Mouse (Mus musculus) liver, embryonic 12.5 days (tissue): ENCODE measurements around the gene Stoml1. TPM values are rescaled to one million over a fixed set of nuclear protein-coding genes. Genes with fewer than 3 reads are reported as not detected.
"Not testable (repeated sequence)": the region's sequence is repeated elsewhere in the genome, so short reads cannot be mapped to it uniquely, and the experiment has no call there.

Experiments
- ATAC-seq: fragments of 200-750 bp; cut with Nextera tagmentation; 2 replicates; pipeline ENCODE4 v1.8.0; 2017; ENCODE audit warnings: moderate number of reproducible peaks, mild to moderate bottlenecking, moderate library complexity
- H3K27ac ChIP-seq: fragments of 300-500 bp; sonication (generic); 2 replicates; pipeline ENCODE4 v1.5.1; 2016; ENCODE audit warnings: mild to moderate bottlenecking
- H3K27me3 ChIP-seq: fragments of 300-500 bp; sonication (generic); replicated peaks from 2 replicates; pipeline ENCODE4 v1.6.1; 2016; ENCODE audit warnings: mild to moderate bottlenecking, moderate library complexity
- H3K36me3 ChIP-seq: fragments of 300-500 bp; sonication (generic); 2 replicates; pipeline ENCODE4 v1.6.1; 2016; ENCODE audit warnings: mild to moderate bottlenecking, moderate library complexity
- H3K4me1 ChIP-seq: fragments of 300-500 bp; sonication (generic); 2 replicates; pipeline ENCODE4 v1.6.1; 2016
- H3K4me2 ChIP-seq: fragments of 300-500 bp; sonication (generic); 2 replicates; pipeline ENCODE4 v1.6.1; 2016; ENCODE audit warnings: mild to moderate bottlenecking, moderate library complexity
- H3K4me3 ChIP-seq: fragments of 300-500 bp; sonication (generic); 2 replicates; pipeline ENCODE4 v1.5.1; 2016; ENCODE audit warnings: mild to moderate bottlenecking, moderate library complexity
- H3K9ac ChIP-seq: fragments of 300-500 bp; sonication (generic); 2 replicates; pipeline ENCODE4 v1.6.1; 2016; ENCODE audit warnings: mild to moderate bottlenecking, moderate library complexity
- H3K9me3 ChIP-seq: fragments of 300-500 bp; sonication (generic); replicated peaks from 2 replicates; pipeline ENCODE4 v1.6.1; 2016; ENCODE audit warnings: mild to moderate bottlenecking, moderate library complexity
- WGBS: fragments of 180-500 bp; shearing (Covaris S2); methylation state at CpG from one replicate; pipeline ENCODE4 v1.1.7; 2016; ENCODE audit not compliant: insufficient replicate concordance; 5-methylcytosine and 5-hydroxymethylcytosine counted together
- polyA plus RNA-seq: library from polyadenylated mRNA; unstranded; fragments of >200 nt; fragmentation: Nextera tagmentation; extraction: Ambion mirVana; gene quantifications from 2 replicates; pipeline ENCODE4 v1.2.1, GENCODE M21; 2016

The Stoml1 gene
- polyA plus RNA-seq, 1 experiment from 2014 or later = 6.5 TPM

DNA sequence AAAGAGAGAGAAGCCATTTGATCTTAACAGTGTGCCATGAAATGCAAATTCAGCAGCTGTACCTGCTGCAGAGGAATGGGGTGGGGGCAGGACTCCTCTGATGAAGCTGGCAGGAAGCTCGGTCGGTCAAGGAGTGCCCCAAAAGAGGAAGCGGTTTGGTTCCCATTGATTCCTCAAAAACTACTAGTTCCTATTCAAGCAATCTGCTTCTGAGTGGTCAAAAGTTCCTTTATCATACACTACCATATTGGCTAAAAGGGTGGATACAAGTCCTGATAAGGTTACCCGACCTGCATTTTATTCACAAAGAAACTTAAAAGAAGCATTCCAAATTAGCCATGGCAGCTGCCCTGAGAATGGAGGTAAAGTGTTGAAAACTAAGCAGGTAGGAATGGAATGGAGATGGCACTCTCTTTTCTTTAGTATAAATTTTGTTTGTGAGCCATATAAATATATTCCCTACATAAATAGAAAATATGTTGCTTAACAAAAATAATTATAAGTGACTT, 6.8 kb upstream of the Stoml1 start:
- 10% methylated on average over 4 of the region's 4 CpGs for WGBS
- H3K9me3 ChIP-seq = no peaks in the 10 kb centered on the region
- H3K4me2 ChIP-seq = peak overlapping the region; percentile 94
- H3K4me1 ChIP-seq = peaks cover 84% of the 10 kb centered on the region
- H3K9ac ChIP-seq = peak overlapping the region; percentile 91
- H3K36me3 ChIP-seq = peaks cover 53% of the 10 kb centered on the region
- no peaks in the 10 kb centered on the region for H3K27me3 ChIP-seq
- H3K4me3 ChIP-seq = peak overlapping the region; percentile 83
- peak; percentile 58 for ATAC-seq
- H3K27ac ChIP-seq = peak overlapping the region; percentile 96

DNA sequence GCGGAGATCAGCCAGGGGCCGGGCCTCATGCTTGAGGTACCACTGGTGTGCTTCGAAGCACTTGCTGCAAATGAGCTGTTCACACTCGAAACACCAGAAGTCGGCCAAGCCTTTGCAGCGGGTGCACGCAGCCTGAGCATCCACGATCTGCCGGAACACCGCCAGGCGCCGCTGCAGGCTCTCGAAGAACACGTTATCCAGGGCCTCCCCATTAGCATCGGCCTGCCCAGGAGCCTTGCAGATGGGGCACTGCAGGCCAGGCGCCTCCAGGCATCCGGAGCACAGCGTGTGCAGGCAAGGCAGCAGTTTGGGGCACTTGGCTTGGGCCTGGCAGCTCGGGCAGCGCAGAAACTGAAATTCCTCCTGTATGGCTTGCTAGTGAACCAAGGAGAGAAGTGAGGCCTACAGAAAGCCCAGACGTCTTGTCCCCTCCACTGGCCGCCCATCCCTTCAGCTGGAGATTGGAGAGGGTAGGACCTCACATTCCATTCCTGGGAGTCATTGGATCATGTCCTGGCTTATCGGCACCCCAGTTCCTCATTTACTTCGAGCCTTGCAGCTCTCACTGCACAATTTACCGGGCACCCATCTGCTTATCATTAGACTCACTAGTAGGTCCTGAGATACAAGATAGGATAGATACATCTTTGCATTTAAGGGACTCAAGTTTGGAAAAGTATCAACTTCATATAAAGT, 5.8 kb upstream of the Stoml1 start:
- peak overlapping the region; percentile 91 for H3K9ac ChIP-seq
- no peaks in the 10 kb centered on the region for H3K27me3 ChIP-seq
- peaks cover 74% of the 10 kb centered on the region for H3K4me1 ChIP-seq
- no peaks in the 10 kb centered on the region for H3K9me3 ChIP-seq
- peak overlapping the region; percentile 96 for H3K27ac ChIP-seq
- peak overlapping the region; percentile 94 for H3K4me2 ChIP-seq
- H3K4me3 ChIP-seq = peak overlapping the region; percentile 83
- peaks cover 44% of the 10 kb centered on the region for H3K36me3 ChIP-seq
- 3% methylated on average over 25 of the region's 25 CpGs for WGBS
- ATAC-seq = peak; percentile 84

DNA sequence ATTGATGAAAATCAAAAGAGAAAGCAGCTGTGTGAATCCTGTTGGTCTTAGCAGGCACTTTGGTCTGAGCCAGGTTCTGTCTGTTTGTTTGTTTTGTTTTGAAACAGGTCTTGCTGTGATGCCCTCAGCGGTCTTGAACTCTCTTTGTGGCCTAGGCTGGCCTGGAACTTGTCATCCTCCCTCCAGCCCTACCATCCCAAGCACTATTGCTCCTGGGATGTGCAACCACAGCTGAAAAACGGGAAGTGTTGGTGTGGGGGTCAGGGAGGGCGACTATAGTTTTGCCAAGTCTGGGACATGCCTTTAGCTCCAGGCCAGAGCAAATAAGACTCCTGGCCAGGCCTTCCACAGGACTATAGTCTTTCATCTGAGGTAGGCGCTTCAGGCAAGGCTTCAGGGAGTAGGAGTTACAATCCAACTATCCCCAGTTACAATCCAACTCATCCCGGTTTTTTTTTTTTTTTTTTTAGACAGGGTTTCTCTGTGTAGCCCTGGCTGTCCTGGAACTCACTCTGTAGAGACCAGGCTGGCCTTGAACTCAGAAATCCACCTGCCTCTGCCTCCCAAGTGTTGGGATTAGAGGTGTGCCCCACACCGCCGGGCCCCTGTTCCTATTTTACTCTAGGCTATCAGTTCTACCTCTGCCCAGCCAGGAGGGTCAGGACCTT, 4.1 kb upstream of the Stoml1 start:
- Histone ChIP-seq H3K4me1 (peaks cover 68% of the 10 kb centered on the region), H3K9me3 (no peaks in the 10 kb centered on the region), H3K9ac (peak overlapping the region; percentile 91), H3K4me3 (peak overlapping the region; percentile 83), H3K27ac (peak overlapping the region; percentile 96), H3K4me2 (peak overlapping the region; percentile 94), H3K27me3 (no peaks in the 10 kb centered on the region), H3K36me3 (peaks cover 27% of the 10 kb centered on the region)
- 11% methylated on average over 7 of the region's 7 CpGs for WGBS
- no peak for ATAC-seq

- 2% methylated on average over 16 of the region's 16 CpGs for WGBS
- H3K4me1 ChIP-seq = peaks cover 62% of the 10 kb centered on the region
Measured at GRCm38 (mm10) chr9:58249592-58250192, 3.3 kb upstream of the Stoml1 start, which contains the start of gene Pml. TSS of gene Pml (minus strand) at chr9:58249786.

GRCm38 (mm10) chr9:58250322-58250721, 2.6 kb upstream of the Stoml1 start:
- peak overlapping the region; percentile 94 for H3K4me2 ChIP-seq
- peak overlapping the region; percentile 91 for H3K9ac ChIP-seq
- H3K9me3 ChIP-seq = no peaks in the 10 kb centered on the region
- H3K4me1 ChIP-seq = peaks cover 61% of the 10 kb centered on the region
- H3K4me3 ChIP-seq = peak overlapping the region; percentile 83
- peak overlapping the region; percentile 96 for H3K27ac ChIP-seq
- H3K27me3 ChIP-seq = no peaks in the 10 kb centered on the region
- 81% methylated on average over 8 of the region's 8 CpGs for WGBS
- peaks cover 13% of the 10 kb centered on the region for H3K36me3 ChIP-seq
- no peak for ATAC-seq

More at GRCm38 (mm10) chr9:58249592-58250192, 3.3 kb upstream of the Stoml1 start, which contains the start of gene Pml:
- Histone ChIP-seq H3K27me3 (no peaks in the 10 kb centered on the region), H3K9ac (peak within 1 kb of the TSS; percentile 91), H3K9me3 (no peaks in the 10 kb centered on the region), H3K4me3 (peak within 1 kb of the TSS; percentile 83), H3K4me2 (peak within 1 kb of the TSS; percentile 94), H3K27ac (peak within 1 kb of the TSS; percentile 96), H3K36me3 (peaks cover 19% of the 10 kb centered on the region)
- peak; percentile 74 for ATAC-seq

DNA sequence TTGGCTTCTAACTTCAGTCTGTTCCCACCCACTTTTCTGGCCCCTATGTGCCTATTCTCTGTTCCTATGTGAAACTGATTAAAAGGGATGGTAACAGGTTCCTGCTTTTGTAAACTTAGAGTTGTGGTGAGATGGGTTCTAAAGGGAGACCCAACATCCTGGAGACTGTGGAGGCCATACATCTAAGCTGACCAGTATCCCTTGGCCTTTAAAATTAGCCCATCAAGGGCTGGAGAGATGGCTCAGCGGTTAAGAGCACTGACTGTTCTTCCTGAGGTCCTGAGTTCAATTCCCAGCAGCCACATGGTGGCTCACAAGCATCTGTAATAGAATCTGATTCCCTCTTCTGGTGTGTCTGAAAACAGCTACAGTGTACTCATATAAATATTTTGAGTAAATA, 2.2 kb upstream of the Stoml1 start:
- peaks cover 64% of the 10 kb centered on the region for H3K4me1 ChIP-seq
- WGBS = 77% methylated on average over 1 of the region's 1 CpGs
- H3K27ac ChIP-seq = peak overlapping the region; percentile 96
- not testable (repeated sequence) for H3K27me3 ChIP-seq, H3K9ac ChIP-seq, H3K9me3 ChIP-seq, ATAC-seq, H3K4me2 ChIP-seq, H3K4me3 ChIP-seq
- H3K36me3 ChIP-seq = peaks cover 12% of the 10 kb centered on the region

- not testable (repeated sequence) for ATAC-seq, H3K36me3 ChIP-seq, H3K9me3 ChIP-seq, H3K27me3 ChIP-seq
- H3K27ac ChIP-seq = peak overlapping the region; percentile 85
- peaks cover 46% of the 10 kb centered on the region for H3K4me1 ChIP-seq
- peak overlapping the region; percentile 90 for H3K4me2 ChIP-seq
- H3K4me3 ChIP-seq = peak overlapping the region; percentile 70
- H3K9ac ChIP-seq = peak overlapping the region; percentile 78
- 57% methylated on average over 5 of the region's 5 CpGs for WGBS
Measured at GRCm38 (mm10) chr9:58253805-58254122, 800 bp downstream of the Stoml1 start.

- no peak for ATAC-seq
- peaks cover 6% of the 10 kb centered on the region; the same call in 1 of the 2 replicates for H3K36me3 ChIP-seq
- no peak overlapping the region for H3K27ac ChIP-seq
- H3K4me1 ChIP-seq = peaks cover 39% of the 10 kb centered on the region
- 48% methylated on average over 2 of the region's 2 CpGs for WGBS
- no peak overlapping the region for H3K4me3 ChIP-seq
- H3K4me2 ChIP-seq = no peak overlapping the region
- H3K9ac ChIP-seq = peak overlapping the region; percentile 37; the same call in 1 of the 2 replicates
- H3K9me3 ChIP-seq = no peaks in the 10 kb centered on the region
- H3K27me3 ChIP-seq = no peaks in the 10 kb centered on the region
Measured at GRCm38 (mm10) chr9:58255105-58255504, 2.1 kb downstream of the Stoml1 start.

DNA sequence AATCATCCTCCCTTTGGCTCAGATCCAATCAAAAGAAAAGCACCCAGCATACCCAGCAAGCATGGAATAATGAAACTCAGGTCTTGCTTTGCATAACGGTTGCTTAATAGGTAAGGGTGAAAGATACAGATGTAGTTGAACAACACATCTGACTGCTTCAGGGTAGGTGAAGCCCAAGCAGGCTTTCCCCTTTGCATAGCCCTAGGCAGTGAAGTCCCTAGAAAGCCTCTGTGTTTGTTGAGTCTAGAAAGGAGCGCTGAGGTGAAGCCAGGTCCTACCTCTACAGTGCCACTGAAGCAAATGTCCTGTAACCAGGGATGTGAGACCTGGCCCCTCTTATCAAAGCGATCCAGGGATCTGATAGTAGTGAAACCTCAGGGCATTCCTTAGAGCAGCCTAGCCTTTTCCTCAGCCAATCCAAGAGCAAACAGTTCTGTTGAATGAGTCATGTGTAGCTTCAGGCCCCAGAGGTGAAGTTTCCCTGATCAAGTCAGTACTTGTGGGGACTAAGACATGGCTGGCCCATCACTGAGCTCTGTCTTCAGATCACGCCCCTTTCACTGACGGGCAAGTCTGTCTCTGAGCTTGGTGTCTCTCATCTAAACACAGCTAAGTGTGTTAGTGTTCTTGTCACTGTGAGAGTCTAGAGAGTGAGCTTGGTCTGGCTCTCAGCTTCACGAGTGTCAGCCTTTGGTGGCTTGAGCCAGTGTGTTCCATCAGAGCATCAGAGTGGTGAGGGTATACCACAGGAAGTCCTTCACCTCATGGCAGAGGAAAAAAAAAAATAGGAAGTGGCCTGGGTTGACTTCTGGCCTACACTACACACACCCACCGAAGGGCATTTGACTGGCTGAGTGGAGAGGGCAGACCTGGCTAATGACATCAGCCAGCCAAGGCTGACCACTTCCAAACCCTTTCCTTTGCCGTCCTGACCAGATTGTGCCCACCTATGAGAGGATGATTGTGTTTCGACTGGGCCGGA, 3.0 kb downstream of the Stoml1 start:
- no peak overlapping the region for H3K9ac ChIP-seq
- no peak overlapping the region for H3K4me3 ChIP-seq
- no peaks in the 10 kb centered on the region for H3K9me3 ChIP-seq
- peak overlapping the region; percentile 9; the same call in 1 of the 2 replicates for H3K27ac ChIP-seq
- no peak for ATAC-seq
- no peaks in the 10 kb centered on the region for H3K27me3 ChIP-seq
- no peak overlapping the region for H3K4me2 ChIP-seq
- 56% methylated on average over 10 of the region's 10 CpGs for WGBS
- peaks cover 31% of the 10 kb centered on the region for H3K4me1 ChIP-seq
- H3K36me3 ChIP-seq = peaks cover 9% of the 10 kb centered on the region; the same call in 1 of the 2 replicates

DNA sequence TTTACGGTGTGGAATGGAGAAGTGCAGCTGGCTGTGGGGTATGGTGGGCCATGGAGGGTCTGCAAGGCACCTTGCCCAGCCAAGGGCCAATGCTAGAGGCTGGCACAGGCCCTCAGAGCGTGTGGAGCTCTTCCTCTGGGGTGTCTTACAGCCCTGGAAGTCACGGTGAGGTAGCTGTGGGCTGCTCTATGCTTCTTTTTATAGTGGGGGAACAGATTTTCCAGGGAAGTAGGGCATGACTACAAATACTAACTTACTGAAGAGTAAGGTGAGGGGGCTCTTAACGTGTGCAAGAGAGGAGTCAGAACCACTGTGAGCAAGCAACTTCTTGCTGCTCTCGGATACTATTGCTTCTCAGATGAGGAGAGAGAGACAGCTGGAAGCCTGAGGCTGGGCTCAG, 9.5 kb downstream of the Stoml1 start:
- Histone ChIP-seq H3K4me1 (peaks cover 20% of the 10 kb centered on the region), H3K9ac (no peak overlapping the region), H3K36me3 (peaks cover 22% of the 10 kb centered on the region), H3K27ac (no peak overlapping the region), H3K4me3 (no peak overlapping the region), H3K9me3 (no peaks in the 10 kb centered on the region), H3K4me2 (no peak overlapping the region), H3K27me3 (no peaks in the 10 kb centered on the region)
- WGBS = 87% methylated on average over 5 of the region's 5 CpGs
- ATAC-seq = no peak

- Histone ChIP-seq H3K4me3 (no peak overlapping the region), H3K27me3 (no peaks in the 10 kb centered on the region), H3K9ac (no peak overlapping the region), H3K4me1 (peaks cover 25% of the 10 kb centered on the region), H3K27ac (no peak overlapping the region), H3K36me3 (peaks cover 13% of the 10 kb centered on the region; the same call in 1 of the 2 replicates), H3K9me3 (no peaks in the 10 kb centered on the region), H3K4me2 (no peak overlapping the region)
- ATAC-seq = no peak
- 55% methylated on average over 3 of the region's 3 CpGs for whole genome bisulfite sequencing
Measured at GRCm38 (mm10) chr9:58265368-58265767, 12.4 kb downstream of the Stoml1 start.
